Mouse (Mus musculus): ENCODE data around the gene Ccdc154. TPM values are rescaled to one million over a fixed set of nuclear protein-coding genes. Genes with fewer than 3 reads are reported as not detected.

Gene Ccdc154
- polyA plus RNA-seq, 1 experiment = not detected

DNA sequence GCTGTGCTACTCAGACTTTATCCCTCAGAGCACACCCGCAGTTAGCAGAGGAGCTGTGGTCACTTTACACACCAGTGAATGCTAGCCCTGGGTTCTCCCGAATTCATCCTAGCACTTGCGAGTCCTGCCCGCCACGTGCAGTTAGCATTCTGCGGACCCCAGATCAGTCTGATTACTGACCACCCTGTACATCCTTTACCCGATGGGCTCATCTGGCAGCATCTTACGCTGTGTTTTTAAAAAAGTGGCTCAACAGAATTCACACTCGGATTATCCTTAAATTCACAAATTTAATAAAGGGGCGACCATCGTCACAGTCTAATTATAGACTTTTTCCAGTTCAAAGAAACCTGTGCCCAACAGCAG lies 25.5 kb downstream of the Ccdc154 start:
- Histone ChIP-seq H3K27me3 (ENCODE audit: control insufficient read depth, insufficient read depth, low read length, poor library complexity, severe bottlenecking) (no peaks in the 10 kb centered on the region), H3K27ac (ENCODE audit: insufficient read depth, low read length) (no peak overlapping the region; the same call in 1 of the 2 replicates), H3K36me3 (ENCODE audit: control insufficient read depth, insufficient read depth, low read length, poor library complexity, severe bottlenecking) (0 out of 2 replicates have a peak, but pooled peaks cover 3% of the 10 kb centered on the region), H3K4me3 (ENCODE audit: low read depth, low read length) (peak overlapping the region; percentile 69), H3K9me3 (replicated peaks; ENCODE audit: control insufficient read depth, insufficient read depth, low read length, poor library complexity, severe bottlenecking) (no peaks in the 10 kb centered on the region), H3K4me1 (ENCODE audit: control insufficient read depth, insufficient read depth, low read length) (no peaks in the 10 kb centered on the region), H3K9ac (ENCODE audit: low read depth, poor library complexity, severe bottlenecking) (peak overlapping the region; percentile 89)
- no peak for TF ChIP-seq CTCF (IDR thresholded peaks at IDR 0.05; ENCODE audit: low read depth, low read length)
- TF ChIP-seq EP300 (IDR thresholded peaks at IDR 0.05; ENCODE audit: insufficient read depth, low read depth, low read length) = no peak

DNA sequence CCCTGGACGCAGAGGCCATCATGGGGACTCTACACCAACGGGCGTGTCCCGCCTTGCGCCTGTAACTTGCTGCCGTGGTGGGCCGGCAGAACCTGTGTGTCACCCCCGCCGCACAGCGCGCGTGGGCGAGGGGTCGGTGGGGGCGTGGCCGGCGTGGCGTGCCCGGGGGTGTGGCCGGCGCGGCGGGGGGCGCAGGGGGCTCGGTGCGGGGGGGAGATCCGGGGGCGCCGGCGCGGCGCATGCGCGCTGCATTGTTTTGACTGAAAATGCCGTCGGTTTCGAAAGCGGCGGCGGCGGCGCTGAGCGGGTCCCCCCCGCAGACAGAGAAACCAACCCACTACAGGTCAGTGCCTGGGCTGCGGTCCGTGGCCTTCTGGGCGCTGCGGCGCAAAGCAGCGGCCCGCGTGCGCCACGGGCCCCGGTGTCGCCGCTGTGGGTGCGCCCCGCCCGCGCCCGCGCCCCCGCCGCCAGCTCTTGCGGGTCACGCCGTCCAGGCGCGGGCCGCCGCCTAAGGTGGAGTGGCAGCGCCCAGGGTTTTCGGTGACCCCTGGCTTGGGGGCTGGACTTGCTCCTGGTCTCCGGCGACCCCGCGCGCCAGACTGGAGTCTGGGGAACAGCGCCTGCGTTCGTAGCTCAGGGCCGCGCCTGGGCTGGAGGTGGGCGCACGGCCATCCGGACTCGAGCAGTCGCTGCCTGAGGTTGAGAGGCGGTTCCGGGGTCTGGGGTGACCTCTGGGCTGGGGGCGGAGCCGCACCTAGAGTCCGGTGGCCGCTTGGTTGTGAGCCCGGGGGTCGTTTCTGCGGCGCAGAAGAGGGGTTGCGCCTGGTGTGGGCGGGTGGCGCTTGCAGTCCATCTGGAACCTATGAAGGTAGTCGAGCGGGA lies 26.1 kb downstream of the Ccdc154 start, which contains the start of gene Unkl:
TSS of gene Unkl (plus strand) at position 248 of the 882 bp plus-strand sequence.
- H3K9me3 ChIP-seq (replicated peaks; ENCODE audit: control insufficient read depth, insufficient read depth, low read length, poor library complexity, severe bottlenecking) = no peaks in the 10 kb centered on the region

DNA sequence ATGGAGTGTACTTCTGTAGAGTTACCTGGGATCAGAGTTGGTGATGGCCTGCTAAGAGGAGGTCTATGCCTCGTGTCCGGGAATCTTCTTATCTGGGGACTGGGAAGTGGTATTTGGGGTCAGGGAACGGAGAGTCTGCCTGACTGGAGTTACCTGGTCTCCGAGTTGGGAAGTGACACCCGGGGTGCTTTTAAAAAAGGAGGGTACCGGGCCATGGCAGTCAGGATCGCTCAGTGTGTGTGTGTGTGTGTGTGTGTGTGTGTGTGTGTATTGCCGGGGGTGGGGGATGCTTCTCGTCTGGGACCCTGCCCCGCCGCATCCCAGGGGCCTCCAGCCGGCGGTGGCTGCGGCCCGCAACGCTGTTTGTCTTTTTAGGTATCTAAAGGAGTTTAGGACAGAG lies 26.8 kb downstream of the Ccdc154 start:
- Histone ChIP-seq H3K36me3 (ENCODE audit: control insufficient read depth, insufficient read depth, low read length, poor library complexity, severe bottlenecking) (0 out of 2 replicates have a peak, but pooled peaks cover 3% of the 10 kb centered on the region), H3K27ac (ENCODE audit: insufficient read depth, low read length) (no peak overlapping the region), H3K4me1 (ENCODE audit: control insufficient read depth, insufficient read depth, low read length) (no peaks in the 10 kb centered on the region), H3K9ac (ENCODE audit: low read depth, poor library complexity, severe bottlenecking) (peak overlapping the region; percentile 89), H3K4me3 (ENCODE audit: low read depth, low read length) (peak overlapping the region; percentile 84), H3K27me3 (ENCODE audit: control insufficient read depth, insufficient read depth, low read length, poor library complexity, severe bottlenecking) (no peaks in the 10 kb centered on the region), H3K9me3 (replicated peaks; ENCODE audit: control insufficient read depth, insufficient read depth, low read length, poor library complexity, severe bottlenecking) (no peaks in the 10 kb centered on the region)
- TF ChIP-seq POLR2A (IDR thresholded peaks at IDR 0.05; ENCODE audit: insufficient read depth, low read length) (no peak), EP300 (IDR thresholded peaks at IDR 0.05; ENCODE audit: insufficient read depth, low read depth, low read length) (no peak), CTCF (IDR thresholded peaks at IDR 0.05; ENCODE audit: low read depth, low read length) (no peak)

More for the DNA sequence above, 26.1 kb downstream of the Ccdc154 start, which contains the start of gene Unkl:
- no peaks in the 10 kb centered on the region for H3K27me3 ChIP-seq (ENCODE audit: control insufficient read depth, insufficient read depth, low read length, poor library complexity, severe bottlenecking)
- peak within 1 kb of the TSS; percentile 84 for H3K4me3 ChIP-seq (ENCODE audit: low read depth, low read length)
- H3K27ac ChIP-seq (ENCODE audit: insufficient read depth, low read length) = no peak within 1 kb of the TSS; the same call in 1 of the 2 replicates
- 0 out of 2 replicates have a peak, but pooled peaks cover 3% of the 10 kb centered on the region for H3K36me3 ChIP-seq (ENCODE audit: control insufficient read depth, insufficient read depth, low read length, poor library complexity, severe bottlenecking)
- no peaks in the 10 kb centered on the region for H3K4me1 ChIP-seq (ENCODE audit: control insufficient read depth, insufficient read depth, low read length)
- TF ChIP-seq CTCF (IDR thresholded peaks at IDR 0.05; ENCODE audit: low read depth, low read length) (no peak), POLR2A (IDR thresholded peaks at IDR 0.05; ENCODE audit: insufficient read depth, low read length) (no peak), EP300 (IDR thresholded peaks at IDR 0.05; ENCODE audit: insufficient read depth, low read depth, low read length) (no peak)
- H3K9ac ChIP-seq (ENCODE audit: low read depth, poor library complexity, severe bottlenecking) = peak within 1 kb of the TSS; percentile 89

DNA sequence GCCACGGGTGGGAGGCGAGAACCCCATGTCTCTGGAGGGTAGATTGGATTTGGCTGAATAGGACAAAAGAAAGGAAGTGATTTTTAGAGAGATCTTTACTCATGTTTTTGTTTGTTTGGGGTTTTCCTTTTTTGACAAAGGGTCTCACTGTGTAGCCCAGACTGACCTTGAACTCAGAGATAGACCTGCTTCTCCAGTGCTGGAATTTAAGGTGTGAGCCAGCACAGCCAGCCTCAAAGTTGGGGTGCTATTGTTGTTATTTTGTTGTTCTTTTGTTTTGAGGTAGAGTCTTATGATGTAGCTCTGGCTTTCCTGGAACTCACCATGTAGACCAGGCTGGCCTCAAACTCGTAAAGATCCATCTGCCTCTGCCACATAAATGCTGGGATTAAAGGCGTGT lies 40.1 kb downstream of the Ccdc154 start:
- H3K9me3 ChIP-seq (replicated peaks; ENCODE audit: control insufficient read depth, insufficient read depth, low read length, poor library complexity, severe bottlenecking) = no peaks in the 10 kb centered on the region
- no peak for TF ChIP-seq POLR2A (IDR thresholded peaks at IDR 0.05; ENCODE audit: insufficient read depth, low read length)
- no peak overlapping the region for H3K4me3 ChIP-seq (ENCODE audit: low read depth, low read length)
- H3K27me3 ChIP-seq (ENCODE audit: control insufficient read depth, insufficient read depth, low read length, poor library complexity, severe bottlenecking) = no peaks in the 10 kb centered on the region
- no peaks in the 10 kb centered on the region for H3K4me1 ChIP-seq (ENCODE audit: control insufficient read depth, insufficient read depth, low read length)
- no peak overlapping the region for H3K9ac ChIP-seq (ENCODE audit: low read depth, poor library complexity, severe bottlenecking)
- H3K27ac ChIP-seq (ENCODE audit: insufficient read depth, low read length) = no peak overlapping the region
- H3K36me3 ChIP-seq (ENCODE audit: control insufficient read depth, insufficient read depth, low read length, poor library complexity, severe bottlenecking) = 0 out of 2 replicates have a peak, but pooled peaks cover 4% of the 10 kb centered on the region

DNA sequence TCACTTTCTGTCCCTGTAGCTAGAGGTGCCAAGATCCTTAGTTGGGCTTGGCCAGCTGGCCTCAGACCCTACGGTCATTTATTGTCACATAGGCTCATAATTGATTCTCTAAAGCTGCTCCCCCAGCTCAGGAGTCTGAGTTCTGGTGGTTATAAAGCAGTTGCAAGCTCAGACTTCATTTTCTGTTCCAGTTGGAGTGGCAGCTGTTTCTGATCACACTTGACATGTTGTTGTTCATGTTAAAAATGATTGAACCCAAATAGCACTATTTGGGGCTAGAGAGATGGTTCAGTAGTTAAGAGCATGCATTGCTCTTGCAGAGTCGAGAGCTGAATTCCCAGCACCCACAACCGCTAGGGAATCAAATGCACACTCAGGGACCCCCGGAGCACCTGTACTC lies 47.7 kb downstream of the Ccdc154 start:
- TF ChIP-seq EP300 (IDR thresholded peaks at IDR 0.05; ENCODE audit: insufficient read depth, low read depth, low read length) (no peak), CTCF (IDR thresholded peaks at IDR 0.05; ENCODE audit: low read depth, low read length) (no peak), POLR2A (IDR thresholded peaks at IDR 0.05; ENCODE audit: insufficient read depth, low read length) (no peak)
- no peaks in the 10 kb centered on the region for H3K27me3 ChIP-seq (ENCODE audit: control insufficient read depth, insufficient read depth, low read length, poor library complexity, severe bottlenecking)
- peaks cover 20% of the 10 kb centered on the region for H3K36me3 ChIP-seq (ENCODE audit: control insufficient read depth, insufficient read depth, low read length, poor library complexity, severe bottlenecking)
- no peaks in the 10 kb centered on the region for H3K4me1 ChIP-seq (ENCODE audit: control insufficient read depth, insufficient read depth, low read length)
- H3K27ac ChIP-seq (ENCODE audit: insufficient read depth, low read length) = no peak overlapping the region
- H3K9ac ChIP-seq (ENCODE audit: low read depth, poor library complexity, severe bottlenecking) = no peak overlapping the region
- H3K9me3 ChIP-seq (replicated peaks; ENCODE audit: control insufficient read depth, insufficient read depth, low read length, poor library complexity, severe bottlenecking) = no peaks in the 10 kb centered on the region
- no peak overlapping the region for H3K4me3 ChIP-seq (ENCODE audit: low read depth, low read length)
